Mouse (Mus musculus): Measurements from ENCODE around the gene Gpr157. TPM values are rescaled to one million over a fixed set of nuclear protein-coding genes. Genes with fewer than 3 reads are reported as not detected.
A peak's percentile ranks its signal among the peaks of the same experiment; 100 is the strongest.

The Gpr157 gene
- polyA plus RNA-seq, 1 experiment from 2014 or later, result 0.55 TPM

- Histone ChIP-seq H3K4me2 (replicated peaks; ENCODE audit: low read depth) (no peak overlapping the region), H3K9ac (ENCODE audit: low read length) (no peak overlapping the region), H3K4me3 (ENCODE audit: low read depth, low read length) (no peak overlapping the region), H3K9me3 (ENCODE audit: control insufficient read depth, low read length) (no peaks in the 10 kb centered on the region), H3K27me3 (ENCODE audit: control insufficient read depth, insufficient read depth, low read length) (no peaks in the 10 kb centered on the region), H3K27ac (replicated peaks) (no peak overlapping the region), H3K4me1 (replicated peaks; ENCODE audit: control insufficient read depth, insufficient read depth) (no peaks in the 10 kb centered on the region), H3K36me3 (ENCODE audit: control insufficient read depth, insufficient read depth, low read length) (peaks cover 5% of the 10 kb centered on the region; the same call in 1 of the 2 replicates)
- peak; percentile 44 for DNase-seq (ENCODE audit: low spot score)
- 0 out of 2 replicates have a peak, but pooled peaks have one; percentile 33 for ATAC-seq (ENCODE audit: low FRiP score, low TSS enrichment)
- no peak for TF ChIP-seq CTCF (IDR thresholded peaks at IDR 0.05; ENCODE audit: low read depth)
- TF ChIP-seq EP300 (optimal IDR thresholded peaks at IDR 0.05), result no peak
- WGBS, result 35% methylated on average over 7 of the region's 7 CpGs
Observed at GRCm38 (mm10) chr4:150105671-150106070, 18.5 kb downstream of the Gpr157 start.

DNA sequence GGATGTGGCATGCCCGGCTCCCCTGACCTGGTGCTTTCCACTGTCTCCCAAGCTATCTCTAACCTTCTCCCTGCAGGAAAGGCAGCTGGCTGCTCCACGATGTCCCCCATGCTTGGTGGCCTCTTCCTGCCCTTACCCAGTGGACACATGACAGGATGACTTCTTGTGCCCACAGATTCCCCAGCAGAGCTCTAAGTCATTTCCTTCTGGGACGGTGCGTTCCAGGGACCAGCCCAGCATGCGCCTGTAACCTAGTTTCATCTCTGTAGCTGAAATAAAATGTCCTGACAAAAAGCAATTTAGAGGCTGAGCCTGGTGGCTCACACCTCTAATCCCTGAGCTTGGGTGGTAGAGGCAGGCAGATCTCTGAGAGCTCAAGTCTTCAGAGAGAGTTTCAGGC, 19.5 kb downstream of the Gpr157 start:
- no peaks in the 10 kb centered on the region for H3K4me1 ChIP-seq (replicated peaks; ENCODE audit: control insufficient read depth, insufficient read depth)
- ATAC-seq (ENCODE audit: low FRiP score, low TSS enrichment) (no peak), DNase-seq (ENCODE audit: low spot score) (no peak)
- no peak overlapping the region for H3K9ac ChIP-seq (ENCODE audit: low read length)
- no peak overlapping the region for H3K4me3 ChIP-seq (ENCODE audit: low read depth, low read length)
- 68% methylated on average over 5 of the region's 5 CpGs for WGBS
- no peak overlapping the region for H3K27ac ChIP-seq (replicated peaks)
- H3K27me3 ChIP-seq (ENCODE audit: control insufficient read depth, insufficient read depth, low read length), result no peaks in the 10 kb centered on the region
- H3K9me3 ChIP-seq (ENCODE audit: control insufficient read depth, low read length), result no peaks in the 10 kb centered on the region
- no peak overlapping the region for H3K4me2 ChIP-seq (replicated peaks; ENCODE audit: low read depth)
- peaks cover 5% of the 10 kb centered on the region; the same call in 1 of the 2 replicates for H3K36me3 ChIP-seq (ENCODE audit: control insufficient read depth, insufficient read depth, low read length)
- TF ChIP-seq CTCF (IDR thresholded peaks at IDR 0.05; ENCODE audit: low read depth) (no peak), EP300 (optimal IDR thresholded peaks at IDR 0.05) (no peak)

GRCm38 (mm10) chr4:150109636-150110035, 22.5 kb downstream of the Gpr157 start:
- no peaks in the 10 kb centered on the region for H3K27me3 ChIP-seq (ENCODE audit: control insufficient read depth, insufficient read depth, low read length)
- 57% methylated on average over 3 of the region's 3 CpGs for whole genome bisulfite sequencing
- no peaks in the 10 kb centered on the region for H3K4me1 ChIP-seq (replicated peaks; ENCODE audit: control insufficient read depth, insufficient read depth)
- no peak overlapping the region for H3K4me2 ChIP-seq (replicated peaks; ENCODE audit: low read depth)
- H3K36me3 ChIP-seq (ENCODE audit: control insufficient read depth, insufficient read depth, low read length), result no peaks in the 10 kb centered on the region
- H3K27ac ChIP-seq (replicated peaks), result no peak overlapping the region
- no peak for DNase-seq (ENCODE audit: low spot score)
- H3K4me3 ChIP-seq (ENCODE audit: low read depth, low read length), result no peak overlapping the region
- no peaks in the 10 kb centered on the region for H3K9me3 ChIP-seq (ENCODE audit: control insufficient read depth, low read length)
- TF ChIP-seq EP300 (optimal IDR thresholded peaks at IDR 0.05) (no peak), CTCF (IDR thresholded peaks at IDR 0.05; ENCODE audit: low read depth) (no peak)
- no peak overlapping the region for H3K9ac ChIP-seq (ENCODE audit: low read length)
- ATAC-seq (ENCODE audit: low FRiP score, low TSS enrichment), result no peak

- ATAC-seq (ENCODE audit: low FRiP score, low TSS enrichment) (no peak), DNase-seq (ENCODE audit: low spot score) (no peak)
- Histone ChIP-seq H3K4me3 (ENCODE audit: low read depth, low read length) (no peak overlapping the region), H3K27ac (replicated peaks) (no peak overlapping the region), H3K4me1 (replicated peaks; ENCODE audit: control insufficient read depth, insufficient read depth) (no peaks in the 10 kb centered on the region), H3K9me3 (ENCODE audit: control insufficient read depth, low read length) (no peaks in the 10 kb centered on the region), H3K9ac (ENCODE audit: low read length) (no peak overlapping the region), H3K36me3 (ENCODE audit: control insufficient read depth, insufficient read depth, low read length) (no peaks in the 10 kb centered on the region), H3K4me2 (replicated peaks; ENCODE audit: low read depth) (no peak overlapping the region), H3K27me3 (ENCODE audit: control insufficient read depth, insufficient read depth, low read length) (no peaks in the 10 kb centered on the region)
- no peak for TF ChIP-seq CTCF (IDR thresholded peaks at IDR 0.05; ENCODE audit: low read depth)
- TF ChIP-seq EP300 (optimal IDR thresholded peaks at IDR 0.05), result no peak
- 78% methylated on average over 9 of the region's 9 CpGs for WGBS
Observed at GRCm38 (mm10) chr4:150110373-150110772, 23.2 kb downstream of the Gpr157 start.

GRCm38 (mm10) chr4:150112867-150113266, 25.7 kb downstream of the Gpr157 start:
- 0 out of 2 replicates have a peak, but pooled peaks have one; percentile 26 for ATAC-seq (ENCODE audit: low FRiP score, low TSS enrichment)
- Histone ChIP-seq H3K27ac (replicated peaks) (no peak overlapping the region), H3K27me3 (ENCODE audit: control insufficient read depth, insufficient read depth, low read length) (no peaks in the 10 kb centered on the region), H3K4me2 (replicated peaks; ENCODE audit: low read depth) (no peak overlapping the region), H3K36me3 (ENCODE audit: control insufficient read depth, insufficient read depth, low read length) (no peaks in the 10 kb centered on the region), H3K9me3 (ENCODE audit: control insufficient read depth, low read length) (no peaks in the 10 kb centered on the region), H3K4me3 (ENCODE audit: low read depth, low read length) (no peak overlapping the region), H3K9ac (ENCODE audit: low read length) (no peak overlapping the region), H3K4me1 (replicated peaks; ENCODE audit: control insufficient read depth, insufficient read depth) (no peaks in the 10 kb centered on the region)
- peak; percentile 79 for DNase-seq (ENCODE audit: low spot score)
- WGBS, result 9% methylated on average over 11 of the region's 15 CpGs
- TF ChIP-seq CTCF (IDR thresholded peaks at IDR 0.05; ENCODE audit: low read depth) (peak; percentile 76), EP300 (optimal IDR thresholded peaks at IDR 0.05) (no peak)

DNA sequence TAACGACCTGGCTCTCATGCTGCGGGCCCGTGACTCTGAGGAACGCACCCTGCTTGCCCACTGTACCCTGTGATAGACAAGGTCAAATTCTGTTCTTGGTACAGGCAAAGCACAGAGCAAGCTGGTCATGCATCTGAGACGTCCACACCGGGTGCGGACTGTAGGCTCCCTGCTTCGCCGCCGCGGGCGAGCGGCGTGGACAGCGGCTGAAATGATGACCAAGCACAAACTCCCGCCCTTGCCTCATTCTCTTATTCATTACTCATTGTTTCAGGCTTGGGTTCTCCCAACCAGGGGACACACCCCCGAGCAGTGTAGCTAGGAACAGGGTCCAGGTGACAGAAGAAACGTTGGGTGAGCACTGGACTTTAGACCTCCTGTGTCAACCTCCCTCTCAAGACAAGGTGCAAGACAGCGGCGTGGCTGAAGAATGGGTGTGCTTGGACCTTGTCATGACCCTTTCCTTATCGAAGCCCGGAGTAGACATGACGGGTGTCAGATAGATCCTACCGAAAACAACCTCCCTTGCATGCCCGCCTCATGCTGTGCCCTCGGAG, 27.4 kb downstream of the Gpr157 start:
- no peaks in the 10 kb centered on the region for H3K36me3 ChIP-seq (ENCODE audit: control insufficient read depth, insufficient read depth, low read length)
- TF ChIP-seq CTCF (IDR thresholded peaks at IDR 0.05; ENCODE audit: low read depth), result no peak
- TF ChIP-seq EP300 (optimal IDR thresholded peaks at IDR 0.05), result no peak
- DNase-seq (ENCODE audit: low spot score) (peak; percentile 59), ATAC-seq (ENCODE audit: low FRiP score, low TSS enrichment) (peak; percentile 87)
- H3K4me2 ChIP-seq (replicated peaks; ENCODE audit: low read depth), result no peak overlapping the region
- 78% methylated on average over 26 of the region's 26 CpGs for WGBS
- no peaks in the 10 kb centered on the region for H3K27me3 ChIP-seq (ENCODE audit: control insufficient read depth, insufficient read depth, low read length)
- no peak overlapping the region for H3K4me3 ChIP-seq (ENCODE audit: low read depth, low read length)
- no peak overlapping the region for H3K9ac ChIP-seq (ENCODE audit: low read length)
- H3K4me1 ChIP-seq (replicated peaks; ENCODE audit: control insufficient read depth, insufficient read depth), result no peaks in the 10 kb centered on the region
- no peak overlapping the region for H3K27ac ChIP-seq (replicated peaks)
- H3K9me3 ChIP-seq (ENCODE audit: control insufficient read depth, low read length), result no peaks in the 10 kb centered on the region

Data from stomach, postnatal 0 days (tissue).